Comparison of ENCODE assay signal across 22 mouse cellular contexts in genomic region chr7:43333899-43334298, GRCm38 (mm10). TPM values are rescaled to one million over a fixed set of nuclear protein-coding genes. Genes with fewer than 3 reads are reported as not detected.
DNase-seq lines count a peak whose midpoint lies in the region; ATAC-seq and TF ChIP-seq lines count a peak whose summit lies in the region.
"Had no signal": no experiment of that assay in that cellular context is flagged by ENCODE, and none has a peak within 500 bp of the region (broad histone marks: within the 10 kb centered on the region; RNA-seq: fewer than 3 reads in every experiment).

No protein-coding gene starts in this region.

- H3K4me1 ChIP-seq in embryonic facial prominence, embryonic 14.5 days (ENCODE audit: control insufficient read depth, insufficient read depth, low read length): no peaks in the 10 kb centered on the region
- H3K4me1 ChIP-seq in embryonic facial prominence, embryonic 10.5 days: no peaks in the 10 kb centered on the region
- no peaks in the 10 kb centered on the region for H3K4me1 ChIP-seq in kidney, embryonic 16.5 days (ENCODE audit: insufficient read depth, low read length)
- no peaks in the 10 kb centered on the region for H3K4me1 ChIP-seq in kidney, embryonic 14.5 days (ENCODE audit: control insufficient read depth, insufficient read depth, low read length)
- H3K4me1 ChIP-seq: embryonic facial prominence, embryonic 12.5 days; heart, embryonic 10.5 days; limb, embryonic 12.5 days; midbrain, embryonic 10.5 days had no signal

- H3K4me2 ChIP-seq in embryonic facial prominence, embryonic 14.5 days (ENCODE audit: low read depth, low read length): no peak overlapping the region
- no peak overlapping the region for H3K4me2 ChIP-seq in kidney, embryonic 16.5 days (replicated peaks; ENCODE audit: low read depth, low read length)
- H3K4me2 ChIP-seq in kidney, embryonic 14.5 days (replicated peaks; ENCODE audit: low read depth, low read length): no peak overlapping the region
- H3K4me2 ChIP-seq: embryonic facial prominence, embryonic 12.5 days; limb, embryonic 12.5 days; liver, embryonic 11.5 days had no signal

- no peaks in the 10 kb centered on the region for H3K27me3 ChIP-seq in embryonic facial prominence, embryonic 14.5 days (replicated peaks; ENCODE audit: control insufficient read depth, insufficient read depth, low read length)
- H3K27me3 ChIP-seq in embryonic facial prominence, embryonic 10.5 days (replicated peaks; ENCODE audit: low read depth, poor library complexity, severe bottlenecking): no peaks in the 10 kb centered on the region
- no peaks in the 10 kb centered on the region for H3K27me3 ChIP-seq in kidney, embryonic 16.5 days (ENCODE audit: insufficient read depth, low read length)
- H3K27me3 ChIP-seq in kidney, embryonic 14.5 days (ENCODE audit: control insufficient read depth, insufficient read depth, low read length): no peaks in the 10 kb centered on the region
- H3K27me3 ChIP-seq: embryonic facial prominence, embryonic 12.5 days; limb, embryonic 12.5 days; Patski had no signal

- TF ChIP-seq CTCF in brain, embryonic 14.5 days (IDR thresholded peaks at IDR 0.05; ENCODE audit: borderline replicate concordance, extremely low read depth, insufficient read depth, insufficient read length): no peak

- WGBS in embryonic facial prominence, embryonic 14.5 days: 61% methylated on average over 2 of the region's 2 CpGs
- WGBS in embryonic facial prominence, embryonic 10.5 days: 72% methylated on average over 2 of the region's 2 CpGs
- WGBS in kidney, embryonic 16.5 days: 74% methylated on average over 2 of the region's 2 CpGs
- 64% methylated on average over 2 of the region's 2 CpGs for WGBS in kidney, embryonic 14.5 days

- no peak for ATAC-seq in embryonic facial prominence, embryonic 14.5 days (ENCODE audit: low read depth)
- peak; percentile 57; the same call in 1 of the 2 replicates for ATAC-seq in kidney, embryonic 16.5 days (ENCODE audit: low FRiP score, low TSS enrichment)
- no peak for ATAC-seq in kidney, embryonic 14.5 days (ENCODE audit: low FRiP score, low TSS enrichment)
- ATAC-seq: activated CD4-positive, CD25-positive, alpha-beta regulatory T cell, adult 4 months; CD4-positive, CD25-positive, alpha-beta regulatory T cell, adult 4 months; forebrain, embryonic 14.5 days; inflammation-experienced regulatory T-cells, adult 6 months; Patski had no signal

- no peak overlapping the region for H3K9ac ChIP-seq in embryonic facial prominence, embryonic 14.5 days (ENCODE audit: low read depth, low read length)
- no peak overlapping the region for H3K9ac ChIP-seq in kidney, embryonic 16.5 days (replicated peaks; ENCODE audit: low read length)
- no peak overlapping the region for H3K9ac ChIP-seq in kidney, embryonic 14.5 days (ENCODE audit: low read depth, low read length)
- H3K9ac ChIP-seq: embryonic facial prominence, embryonic 12.5 days; limb, embryonic 12.5 days had no signal

- H3K4me3 ChIP-seq in embryonic facial prominence, embryonic 14.5 days (ENCODE audit: low read depth, low read length): no peak overlapping the region
- H3K4me3 ChIP-seq in embryonic facial prominence, embryonic 10.5 days: no peak overlapping the region
- H3K4me3 ChIP-seq in kidney, embryonic 16.5 days (ENCODE audit: low read length): no peak overlapping the region
- no peak overlapping the region for H3K4me3 ChIP-seq in kidney, embryonic 14.5 days (ENCODE audit: low read length)
- H3K4me3 ChIP-seq: embryonic facial prominence, embryonic 12.5 days; heart, embryonic 10.5 days; layer of hippocampus, adult 2 months; limb, embryonic 12.5 days; midbrain, embryonic 10.5 days had no signal

- H3K9me3 ChIP-seq in embryonic facial prominence, embryonic 14.5 days (ENCODE audit: control insufficient read depth, low read length): no peaks in the 10 kb centered on the region
- H3K9me3 ChIP-seq in embryonic facial prominence, embryonic 10.5 days: no peaks in the 10 kb centered on the region
- H3K9me3 ChIP-seq in kidney, embryonic 16.5 days (ENCODE audit: low read length): no peaks in the 10 kb centered on the region
- no peaks in the 10 kb centered on the region for H3K9me3 ChIP-seq in kidney, embryonic 14.5 days (ENCODE audit: control insufficient read depth, low read length)
- H3K9me3 ChIP-seq: embryonic facial prominence, embryonic 12.5 days; G1E; heart, embryonic 10.5 days; limb, embryonic 12.5 days; midbrain, embryonic 10.5 days had no signal

- H3K36me3 ChIP-seq in embryonic facial prominence, embryonic 14.5 days (ENCODE audit: control insufficient read depth, insufficient read depth, low read length): no peaks in the 10 kb centered on the region
- H3K36me3 ChIP-seq in embryonic facial prominence, embryonic 10.5 days (replicated peaks): no peaks in the 10 kb centered on the region
- H3K36me3 ChIP-seq in kidney, embryonic 16.5 days (ENCODE audit: insufficient read depth, low read length): no peaks in the 10 kb centered on the region
- no peaks in the 10 kb centered on the region for H3K36me3 ChIP-seq in kidney, embryonic 14.5 days (ENCODE audit: control insufficient read depth, insufficient read depth, low read length)
- H3K36me3 ChIP-seq: embryonic facial prominence, embryonic 12.5 days; G1E; heart, embryonic 10.5 days; limb, embryonic 12.5 days; midbrain, embryonic 10.5 days had no signal

- DNase-seq in embryonic facial prominence, embryonic 14.5 days (ENCODE audit: low spot score): peak; percentile 49
- no peak for DNase-seq in embryonic facial prominence, embryonic 10.5 days (ENCODE audit: low spot score)
- no peak for DNase-seq in kidney, postnatal 14 days
- DNase-seq in brain, embryonic 14.5 days (ENCODE audit: low read depth): peak; percentile 25
- DNase-seq in layer of hippocampus, adult 18-20 months (ENCODE audit: low spot score in 2 of 2): no peak
- DNase-seq: thymus, adult 2 months; thymus, postnatal 4 days had no signal

- H3K27ac ChIP-seq in embryonic facial prominence, embryonic 14.5 days (replicated peaks; ENCODE audit: low read depth, low read length): no peak overlapping the region
- no peak overlapping the region for H3K27ac ChIP-seq in embryonic facial prominence, embryonic 10.5 days (replicated peaks)
- no peak overlapping the region for H3K27ac ChIP-seq in kidney, embryonic 16.5 days (ENCODE audit: low read length)
- H3K27ac ChIP-seq in kidney, embryonic 14.5 days (ENCODE audit: low read depth, low read length): no peak overlapping the region
- H3K27ac ChIP-seq: embryonic facial prominence, embryonic 12.5 days; heart, embryonic 10.5 days; layer of hippocampus, adult 2 months; limb, embryonic 12.5 days; midbrain, embryonic 10.5 days; stomach, postnatal 0 days had no signal

- TF ChIP-seq POLR2A in brain, embryonic 14.5 days (IDR thresholded peaks at IDR 0.05; ENCODE audit: borderline replicate concordance, extremely low read depth, insufficient read depth, insufficient read length, poor library complexity, severe bottlenecking): no peak

RNA-seq across cellular contexts. Expression of gene Siglecf, which starts 17.2 kb away (rescaled TPM):
- polyA plus RNA-seq in embryonic facial prominence, embryonic 14.5 days (2014; fragmentation: Nextera tagmentation; extraction: Ambion mirVana): 0.32 and 0.37 TPM in 2 replicates
- 0.13 and 0.15 TPM in 2 replicates for polyA plus RNA-seq in embryonic facial prominence, embryonic 10.5 days (2016; fragmentation: Nextera tagmentation; extraction: Ambion mirVana)
- polyA plus RNA-seq in kidney, embryonic 16.5 days (2015; fragmentation: Nextera tagmentation; extraction: Ambion mirVana): not detected in 2 replicates
- polyA plus RNA-seq in brain, embryonic 14.5 days (2012; rRNA removed): 0.07 and 0.09 TPM in 2 replicates
- 1 to 10 TPM; 1.1 to 1.3 TPM for total RNA-seq in layer of hippocampus, adult 18-20 months (2021)
- not detected in 2 replicates for polyA plus RNA-seq in kidney, embryonic 14.5 days (2014; fragmentation: Nextera tagmentation; extraction: Ambion mirVana)
- polyA plus RNA-seq: activated CD4-positive, CD25-positive, alpha-beta regulatory T cell, adult 4 months; CD4-positive, CD25-positive, alpha-beta regulatory T cell, adult 4 months; forebrain, embryonic 14.5 days; inflammation-experienced regulatory T-cells, adult 6 months; Patski had no signal

RNA-seq across cellular contexts. Expression of gene Zfp715, which starts 20.8 kb away (rescaled TPM):
- polyA plus RNA-seq in embryonic facial prominence, embryonic 14.5 days (2014; fragmentation: Nextera tagmentation; extraction: Ambion mirVana): 14.8 and 17.4 TPM in 2 replicates
- polyA plus RNA-seq in embryonic facial prominence, embryonic 10.5 days (2016; fragmentation: Nextera tagmentation; extraction: Ambion mirVana): 10.5 and 10.6 TPM in 2 replicates
- 14.9 TPM in 2 replicates for polyA plus RNA-seq in kidney, embryonic 16.5 days (2015; fragmentation: Nextera tagmentation; extraction: Ambion mirVana)
- 13.1 and 16.9 TPM in 2 replicates for polyA plus RNA-seq in brain, embryonic 14.5 days (2012; rRNA removed)
- 10 to 100 TPM; 20.9 to 22.5 TPM for total RNA-seq in layer of hippocampus, adult 18-20 months (2021)
- 9.0 and 14.7 TPM in 2 replicates for polyA plus RNA-seq in kidney, embryonic 14.5 days (2014; fragmentation: Nextera tagmentation; extraction: Ambion mirVana)

Comparison
In these comparisons a context has a peak if more than half of its experiments do, and no peak if none do; other contexts are left out.
1. DNase-seq: peak in embryonic facial prominence, embryonic 14.5 days (single experiment) and brain, embryonic 14.5 days (single experiment); none in embryonic facial prominence, embryonic 10.5 days (single experiment), kidney, postnatal 14 days (single experiment) and layer of hippocampus, adult 18-20 months (0 of 2).